Mouse (Mus musculus): Measurements from ENCODE around the gene Olfr653.

Olfr653 gene

GRCm38 (mm10) chr7:104577014-104577413 lies at the start of gene Olfr653:
Gene Olfr653, plus strand, starts transcription at chr7:104577314.
- DNase-seq = no peak

- no peak for DNase-seq
Measured at GRCm38 (mm10) chr7:104549833-104550232, 27.3 kb upstream of the Olfr653 start, which contains the start of gene Olfr651. Gene Olfr651, plus strand, starts transcription at chr7:104550133.

GRCm38 (mm10) chr7:104552700-104553099 lies 24.4 kb upstream of the Olfr653 start:
- no peak for DNase-seq

- DNase-seq = no peak
Measured at GRCm38 (mm10) chr7:104560601-104561000, 16.5 kb upstream of the Olfr653 start, which contains the start of gene Olfr652. Gene Olfr652, plus strand, starts transcription at chr7:104560901.

- no peak for DNase-seq
Measured at GRCm38 (mm10) chr7:104580846-104581245, 3.7 kb downstream of the Olfr653 start.

DNA sequence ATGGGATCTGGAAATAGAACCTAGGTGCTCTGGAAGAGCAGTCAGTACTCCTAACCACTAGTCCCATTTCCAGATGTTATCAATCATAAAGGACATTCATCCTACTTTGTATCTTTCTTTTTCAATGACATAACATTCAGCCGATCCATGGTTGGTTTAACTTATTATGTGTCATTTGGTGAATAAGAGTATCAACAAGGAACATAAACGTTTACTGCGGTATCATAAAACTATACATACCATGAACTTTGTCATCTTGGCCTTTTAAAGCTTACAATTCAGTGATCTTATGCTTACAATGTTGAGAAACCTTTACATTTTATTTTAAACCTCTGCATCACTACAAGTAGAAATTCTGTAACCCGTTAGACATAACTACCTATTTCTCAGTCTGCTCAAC lies 4.3 kb downstream of the Olfr653 start:
- DNase-seq = no peak

DNA sequence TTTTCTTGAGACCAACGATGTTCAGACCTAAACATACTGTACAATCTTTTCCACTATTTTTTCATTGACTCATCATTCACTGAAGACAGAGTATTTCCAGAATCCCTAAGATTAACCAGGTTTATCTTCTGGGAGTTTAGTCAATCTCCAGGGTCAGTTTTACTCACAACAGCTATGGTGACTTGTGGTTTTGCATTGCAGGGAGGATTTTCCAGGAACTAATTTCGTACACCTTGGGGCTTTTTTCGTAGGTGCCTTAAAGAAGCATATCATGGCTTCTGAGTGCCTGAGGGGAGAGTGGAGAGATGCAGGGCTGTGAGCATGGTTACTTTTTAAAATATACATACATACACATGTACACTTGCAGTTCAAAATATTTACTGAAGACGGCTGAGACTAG lies 9.6 kb downstream of the Olfr653 start, which contains the start of gene Olfr654:
TSS of gene Olfr654 (plus strand) at position 301 of the 400 bp plus-strand sequence.
- DNase-seq = no peak

- no peak for DNase-seq
Measured at GRCm38 (mm10) chr7:104588274-104588673, 11.2 kb downstream of the Olfr653 start.

DNA sequence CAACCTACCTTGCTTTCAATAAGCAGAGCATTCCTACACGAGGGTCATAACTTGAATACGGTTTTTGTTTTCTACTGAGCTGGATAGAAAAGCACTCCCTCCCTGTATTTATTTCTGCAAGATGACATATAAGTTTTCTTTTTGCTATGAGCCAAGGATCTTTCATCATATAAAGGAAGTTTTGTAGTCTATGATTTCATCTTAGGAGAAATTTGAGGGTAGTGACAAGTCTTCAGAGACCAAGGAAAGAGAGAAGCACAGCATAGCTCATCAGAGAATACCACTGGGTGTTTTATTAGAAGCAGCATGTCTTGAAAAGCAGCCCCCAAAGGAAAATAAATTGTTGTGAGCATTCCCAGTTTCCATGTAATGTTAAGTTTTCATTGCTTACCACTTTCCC lies 24.6 kb downstream of the Olfr653 start, which contains the start of gene Olfr655:
TSS of gene Olfr655 (minus strand) at position 101 of the 400 bp plus-strand sequence.
- DNase-seq = no peak

DNA sequence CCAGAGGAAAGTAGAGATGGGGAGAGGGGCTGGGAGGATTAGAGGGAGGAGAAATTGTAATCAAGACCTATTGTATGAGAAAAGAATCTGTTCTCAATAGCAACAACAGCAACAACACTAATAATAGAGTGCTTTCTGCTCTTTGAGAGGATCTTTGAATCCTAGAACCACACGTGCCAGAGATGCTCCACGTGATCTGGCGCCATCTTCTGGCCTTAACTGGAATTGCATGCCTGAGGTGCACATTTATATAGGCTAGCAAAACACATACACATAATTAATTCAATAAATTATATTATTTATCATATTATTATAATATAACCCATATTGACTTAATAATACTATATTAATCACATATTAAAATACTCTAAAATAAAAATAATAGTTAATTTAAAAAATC lies 26.1 kb downstream of the Olfr653 start:
- DNase-seq = peak; percentile 33 to 51

DNA sequence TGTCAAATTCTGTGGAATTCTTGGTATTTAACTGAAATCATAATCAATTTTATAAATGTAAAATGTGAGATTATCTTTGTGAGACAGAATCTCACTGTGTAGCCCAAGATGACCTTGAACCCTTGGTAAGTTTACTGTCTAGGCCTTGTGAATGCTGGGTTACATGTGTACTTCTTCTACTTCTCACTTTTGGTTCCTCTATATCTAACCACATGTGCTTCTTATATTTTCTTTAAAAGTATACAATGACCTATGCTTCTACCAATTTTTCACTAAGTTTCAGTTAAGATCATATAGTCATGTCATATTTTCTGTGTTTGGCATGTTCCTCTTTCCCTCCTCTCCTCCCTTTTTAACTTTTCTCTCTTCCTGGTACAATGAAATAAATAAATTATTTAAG lies 27.6 kb downstream of the Olfr653 start:
- no peak for DNase-seq

DNA sequence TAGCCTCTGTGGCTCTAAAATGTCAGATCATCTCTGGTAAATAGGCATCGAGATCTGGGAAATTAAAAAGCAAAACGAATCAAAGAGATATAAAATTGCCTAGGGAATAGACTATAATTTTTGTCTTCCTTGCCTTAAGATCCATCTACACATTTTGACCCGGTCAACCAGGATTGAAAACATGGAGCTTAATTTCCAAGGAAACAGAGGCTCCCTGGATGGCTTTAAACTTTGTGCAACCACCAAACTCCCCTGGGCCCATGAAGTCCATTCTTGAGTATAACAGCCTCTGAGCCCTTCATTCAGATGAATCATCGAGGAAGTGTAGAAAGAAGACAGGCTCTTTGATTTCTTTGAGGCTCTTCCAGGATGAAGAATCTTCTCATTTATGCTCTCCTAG lies 36.5 kb downstream of the Olfr653 start, which contains the start of gene Olfr656:
TSS of gene Olfr656 (plus strand) at position 301 of the 400 bp plus-strand sequence.
- no peak for DNase-seq

DNA sequence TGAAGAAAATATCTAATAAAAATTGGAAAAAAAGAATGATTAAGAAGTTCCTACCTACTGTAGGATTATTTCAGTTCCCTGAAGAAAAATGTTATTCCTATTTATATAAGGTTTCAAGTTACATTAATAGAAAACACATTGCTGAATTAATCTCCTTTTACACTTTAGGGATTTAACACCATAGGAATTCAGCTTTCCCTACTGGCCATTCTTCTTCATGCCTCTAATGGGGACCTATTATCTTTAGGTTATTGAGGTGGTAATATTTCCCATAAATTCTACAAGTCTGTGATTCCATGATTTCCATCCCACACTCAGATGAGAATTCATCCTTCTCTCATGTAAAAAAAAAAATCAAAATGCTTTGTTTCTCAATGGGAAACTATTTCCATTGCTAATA lies 47.4 kb downstream of the Olfr653 start, which contains the start of gene Olfr657:
TSS of gene Olfr657 (plus strand) at position 301 of the 400 bp plus-strand sequence.
- DNase-seq = no peak
